Comparison of ENCODE assay signal across 9 mouse cellular contexts in the genomic region with DNA sequence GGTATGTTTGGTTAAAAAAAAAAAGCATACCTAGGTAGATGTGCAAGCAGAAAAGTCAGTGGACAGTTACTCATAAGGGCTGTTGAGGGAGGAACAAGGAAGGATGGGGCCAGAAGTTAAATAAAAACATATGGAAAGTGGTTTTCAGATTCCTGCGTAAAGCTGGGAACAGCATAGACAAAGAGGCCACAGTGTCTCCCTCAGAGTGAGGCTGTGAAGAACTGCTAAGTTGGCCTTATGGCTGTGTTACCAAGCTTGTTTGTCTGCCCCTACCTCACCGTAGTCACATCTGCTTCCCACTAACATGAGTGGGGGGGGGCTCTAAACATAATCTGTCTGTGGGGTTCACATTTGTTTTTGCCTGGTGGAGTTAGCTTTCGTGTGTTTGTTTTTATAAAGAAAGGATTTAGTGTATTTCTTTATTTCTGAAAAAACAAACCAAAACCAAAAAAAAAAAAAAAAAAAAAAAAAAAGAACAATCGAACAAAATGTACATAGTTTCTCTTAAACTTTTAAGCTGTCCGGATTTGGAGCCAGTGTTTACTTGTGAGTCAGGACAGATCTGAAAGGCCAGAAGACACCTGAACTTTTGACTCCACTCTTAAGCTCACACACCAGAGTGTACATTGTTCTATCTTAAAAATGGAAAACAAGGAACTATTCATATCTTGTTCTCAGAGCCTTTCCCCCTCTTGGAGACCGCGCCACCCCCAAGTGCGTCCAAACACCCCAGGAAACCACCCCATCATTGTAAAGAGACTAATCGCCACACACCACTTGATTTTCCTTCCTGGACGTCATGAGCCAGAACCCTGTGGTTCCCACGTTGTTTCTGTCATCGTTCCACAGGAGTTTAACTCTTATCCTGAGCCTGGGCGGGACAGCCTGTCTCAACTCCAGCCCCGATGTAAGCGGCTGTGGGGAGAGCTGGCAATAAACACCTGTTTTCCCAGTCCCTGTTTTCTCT.
DNase-seq lines count a peak whose midpoint lies in the region; ATAC-seq and TF ChIP-seq lines count a peak whose summit lies in the region.
"Had no signal": no experiment of that assay in that cellular context is flagged by ENCODE, and none has a peak within 500 bp of the region (broad histone marks: within the 10 kb centered on the region; RNA-seq: fewer than 3 reads in every experiment).

No protein-coding gene starts in this region.

- no peaks in the 10 kb centered on the region for H3K9me3 ChIP-seq in forebrain, embryonic 10.5 days
- no peaks in the 10 kb centered on the region for H3K9me3 ChIP-seq in forebrain, embryonic 14.5 days (replicated peaks; ENCODE audit: control insufficient read depth, low read length)
- no peaks in the 10 kb centered on the region for H3K9me3 ChIP-seq in heart, postnatal 0 days (replicated peaks; ENCODE audit: control insufficient read depth, low read length)
- H3K9me3 ChIP-seq in liver, embryonic 12.5 days (replicated peaks) = no peaks in the 10 kb centered on the region

- TF ChIP-seq CTCF in heart, postnatal 0 days (IDR thresholded peaks at IDR 0.05; ENCODE audit: low read depth) = no peak

- WGBS in forebrain, embryonic 10.5 days = 61% methylated on average over 15 of the region's 15 CpGs
- 53% methylated on average over 15 of the region's 15 CpGs for WGBS in forebrain, embryonic 14.5 days
- 38% methylated on average over 15 of the region's 15 CpGs for WGBS in heart, postnatal 0 days
- 28% methylated on average over 15 of the region's 15 CpGs for WGBS in liver, embryonic 12.5 days (ENCODE audit: insufficient replicate concordance)

- peaks cover 42% of the 10 kb centered on the region for H3K4me1 ChIP-seq in forebrain, embryonic 10.5 days
- no peaks in the 10 kb centered on the region for H3K4me1 ChIP-seq in forebrain, embryonic 14.5 days (ENCODE audit: control insufficient read depth, insufficient read depth, low read length)
- H3K4me1 ChIP-seq in heart, postnatal 0 days (ENCODE audit: control insufficient read depth, insufficient read depth) = peaks cover 3% of the 10 kb centered on the region; the same call in 1 of the 2 replicates
- H3K4me1 ChIP-seq in liver, embryonic 12.5 days = peaks cover 53% of the 10 kb centered on the region

- no peak for DNase-seq in forebrain, embryonic 10.5 days (ENCODE audit: extremely low spot score, low spot score)
- no peak for DNase-seq in forebrain, embryonic 14.5 days (ENCODE audit: low spot score)
- peak; percentile 79 for DNase-seq in NIH3T3 (ENCODE audit: low read depth)
- peak; percentile 72 for DNase-seq in heart, postnatal 0 days (ENCODE audit: low spot score)
- DNase-seq in cerebellum, adult 9-11 months = no peak
- no peak for DNase-seq in frontal cortex, postnatal 36 days (ENCODE audit: low spot score in 2 of 2)
- DNase-seq in ovary, adult 18-20 months (ENCODE audit: low spot score) = no peak
- DNase-seq: thymus, postnatal 14 days had no signal

- no peak overlapping the region for H3K4me2 ChIP-seq in forebrain, embryonic 14.5 days (ENCODE audit: low read length)
- H3K4me2 ChIP-seq in heart, postnatal 0 days (ENCODE audit: low read depth, low read length) = no peak overlapping the region; the same call in 1 of the 2 replicates
- H3K4me2 ChIP-seq in liver, embryonic 12.5 days = peak overlapping the region; percentile 23

- no peak overlapping the region for H3K4me3 ChIP-seq in forebrain, embryonic 10.5 days
- H3K4me3 ChIP-seq in forebrain, embryonic 14.5 days (ENCODE audit: low read depth, low read length) = no peak overlapping the region
- no peak overlapping the region for H3K4me3 ChIP-seq in heart, postnatal 0 days (ENCODE audit: low read depth, low read length)
- no peak overlapping the region for H3K4me3 ChIP-seq in liver, embryonic 12.5 days

- no peak overlapping the region for H3K9ac ChIP-seq in forebrain, embryonic 14.5 days (ENCODE audit: low read length)
- no peak overlapping the region for H3K9ac ChIP-seq in heart, postnatal 0 days (replicated peaks; ENCODE audit: low read depth, low read length)
- H3K9ac ChIP-seq in liver, embryonic 12.5 days = no peak overlapping the region

- H3K36me3 ChIP-seq in forebrain, embryonic 10.5 days (replicated peaks) = no peaks in the 10 kb centered on the region
- no peaks in the 10 kb centered on the region for H3K36me3 ChIP-seq in forebrain, embryonic 14.5 days (ENCODE audit: control insufficient read depth, insufficient read depth, low read length)
- H3K36me3 ChIP-seq in heart, postnatal 0 days (replicated peaks; ENCODE audit: control insufficient read depth, insufficient read depth, low read length) = no peaks in the 10 kb centered on the region
- no peaks in the 10 kb centered on the region for H3K36me3 ChIP-seq in liver, embryonic 12.5 days

- ATAC-seq in forebrain, embryonic 14.5 days = no peak
- peak; percentile 62 for ATAC-seq in heart, postnatal 0 days (ENCODE audit: insufficient read depth, low read depth)
- peak; percentile 17; the same call in 1 of the 2 replicates for ATAC-seq in liver, embryonic 12.5 days

- no peaks in the 10 kb centered on the region for H3K27me3 ChIP-seq in forebrain, embryonic 10.5 days (ENCODE audit: poor library complexity, severe bottlenecking)
- H3K27me3 ChIP-seq in forebrain, embryonic 14.5 days (replicated peaks; ENCODE audit: control insufficient read depth, insufficient read depth, low read length) = no peaks in the 10 kb centered on the region
- H3K27me3 ChIP-seq in heart, postnatal 0 days (ENCODE audit: control insufficient read depth, insufficient read depth, low read length) = no peaks in the 10 kb centered on the region
- H3K27me3 ChIP-seq in liver, embryonic 12.5 days (replicated peaks) = no peaks in the 10 kb centered on the region

- peak; percentile 71; the same call in 1 of the 2 replicates for TF ChIP-seq EP300 in heart, postnatal 0 days (IDR thresholded peaks at IDR 0.05; ENCODE audit: low read depth)

- H3K27ac ChIP-seq in forebrain, embryonic 10.5 days = peak overlapping the region; percentile 22; the same call in 1 of the 2 replicates
- H3K27ac ChIP-seq in forebrain, embryonic 14.5 days (ENCODE audit: low read depth, low read length) = no peak overlapping the region
- peak overlapping the region; percentile 55 for H3K27ac ChIP-seq in heart, postnatal 0 days (ENCODE audit: low read depth)
- H3K27ac ChIP-seq in liver, embryonic 12.5 days = no peak overlapping the region

Comparison
In these comparisons a context has a peak if more than half of its experiments do, and no peak if none do; other contexts are left out.
1. H3K27ac ChIP-seq: peak in forebrain, embryonic 10.5 days (single experiment) and heart, postnatal 0 days (single experiment); none in forebrain, embryonic 14.5 days (single experiment) and liver, embryonic 12.5 days (single experiment).
2. DNase-seq: peak in NIH3T3 (single experiment) and heart, postnatal 0 days (single experiment); none in forebrain, embryonic 10.5 days (single experiment), forebrain, embryonic 14.5 days (single experiment), cerebellum, adult 9-11 months (single experiment), frontal cortex, postnatal 36 days (0 of 2) and ovary, adult 18-20 months (single experiment).